Mouse (Mus musculus) left cerebral cortex, adult 11 months (tissue): ENCODE results near the gene Asb5.
A peak's percentile ranks its signal among the peaks of the same experiment; 100 is the strongest.
"Not testable (repeated sequence)": the region's sequence is repeated elsewhere in the genome, so short reads cannot be mapped to it uniquely, and the experiment has no call there.

Experiments used
- DNase-seq: peaks from one replicate; pipeline ENCODE4 v3.0.0; 2022; ENCODE audit warnings: low spot score

Asb5 gene

DNA sequence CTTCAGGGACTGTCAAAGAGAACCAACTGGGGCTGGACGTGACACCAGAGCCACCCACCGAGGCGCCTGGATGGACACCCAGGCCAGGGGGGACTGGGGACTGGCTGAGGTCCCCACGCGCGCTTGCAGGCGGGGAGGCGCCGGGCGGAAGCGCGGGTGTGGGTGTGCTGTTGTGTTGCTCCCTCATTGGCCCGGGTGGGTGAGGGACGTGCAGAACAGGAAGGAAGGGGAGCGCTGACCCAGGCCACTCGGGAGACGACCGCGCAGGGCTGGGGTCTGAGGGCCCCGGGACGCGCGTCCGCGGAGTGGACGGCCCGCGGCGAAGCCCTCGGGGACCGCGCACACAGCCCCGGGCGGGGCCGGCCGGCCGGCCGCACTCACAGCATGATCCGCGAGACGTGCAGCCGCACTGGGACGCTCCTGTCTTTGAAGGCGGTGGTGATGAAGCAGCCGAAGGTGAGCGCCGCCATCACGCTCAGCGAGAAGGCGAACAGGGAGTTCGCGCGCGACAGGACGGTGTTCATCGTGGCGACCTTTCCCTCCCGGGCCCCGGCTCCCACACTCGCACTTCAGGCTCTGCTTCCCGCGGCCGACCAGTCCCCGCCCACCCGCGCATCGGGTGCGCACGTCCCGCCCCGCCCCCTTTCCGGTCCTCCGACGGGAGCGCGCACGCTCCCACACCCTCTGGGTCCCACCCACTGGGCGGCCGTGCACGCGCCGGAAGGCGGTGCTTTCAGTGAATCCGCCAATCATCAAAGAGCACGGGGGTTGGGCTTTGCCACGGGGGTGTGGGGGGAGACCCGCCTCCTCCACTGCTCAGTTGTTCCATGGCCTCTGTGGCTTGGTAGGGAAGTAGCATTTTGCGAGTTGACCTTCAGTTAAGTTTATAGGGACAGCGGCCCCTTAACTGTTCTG, at the start of gene Asb5, which contains the start of gene Spcs3:
TSS of gene Asb5 (plus strand) at position 199 of the 915 bp plus-strand sequence.
TSS of gene Spcs3 (minus strand) at position 617 of the 915 bp plus-strand sequence.
- peak; percentile 91 for DNase-seq

DNA sequence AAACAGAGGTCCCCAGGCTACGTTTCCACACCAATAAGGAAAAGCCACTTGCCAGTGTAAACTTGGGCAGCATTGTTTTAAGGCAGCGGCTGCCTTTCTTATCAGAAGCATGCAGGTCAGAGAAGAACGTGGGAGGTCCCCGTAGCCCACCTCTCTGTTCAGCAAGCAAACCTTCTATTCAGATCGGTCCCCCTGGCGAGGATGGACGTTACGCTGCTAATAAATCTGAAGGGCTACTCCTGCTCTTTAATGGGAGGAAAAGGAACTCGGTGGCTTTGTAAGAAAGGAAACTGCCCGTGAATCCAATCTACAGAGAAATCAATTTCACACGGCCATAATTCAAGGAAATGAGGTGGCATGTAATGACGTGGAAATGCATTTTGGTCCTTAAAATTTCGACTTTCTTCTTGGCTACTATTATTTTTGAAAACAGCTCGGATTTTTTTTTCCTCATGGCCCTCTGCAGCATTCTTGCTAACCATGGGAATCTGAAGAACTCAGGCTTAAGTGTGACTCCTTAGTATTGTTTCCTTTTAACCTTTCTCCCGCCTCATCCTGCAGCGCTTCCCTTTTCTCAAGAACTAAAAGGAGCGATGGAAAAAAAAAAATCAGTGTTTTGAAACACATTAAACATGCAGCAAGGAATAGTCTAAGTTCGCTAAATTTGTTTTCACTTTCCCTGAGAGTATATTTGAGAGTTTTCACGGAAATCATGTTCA, 42.7 kb upstream of the Asb5 start:
- no peak for DNase-seq

DNA sequence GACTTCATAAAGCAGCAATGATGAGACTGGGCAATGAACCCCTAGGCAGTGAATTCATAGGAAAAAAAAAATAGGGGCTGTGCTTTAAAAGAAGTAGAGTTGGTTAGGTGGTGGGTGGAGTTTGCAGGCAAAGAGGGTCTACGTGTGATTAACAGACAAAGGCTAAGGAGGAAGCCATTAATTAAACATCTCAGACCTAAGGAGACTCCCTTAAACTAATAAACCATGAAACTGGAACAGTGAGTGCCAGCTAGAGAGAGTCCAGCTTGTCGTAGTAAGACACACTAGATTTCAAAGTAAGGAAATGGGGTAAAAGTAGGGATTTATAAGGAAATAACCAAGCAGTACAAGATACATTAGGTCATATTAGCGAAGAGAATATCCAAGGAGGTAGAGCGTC, 40.9 kb upstream of the Asb5 start:
- no peak for DNase-seq

DNA sequence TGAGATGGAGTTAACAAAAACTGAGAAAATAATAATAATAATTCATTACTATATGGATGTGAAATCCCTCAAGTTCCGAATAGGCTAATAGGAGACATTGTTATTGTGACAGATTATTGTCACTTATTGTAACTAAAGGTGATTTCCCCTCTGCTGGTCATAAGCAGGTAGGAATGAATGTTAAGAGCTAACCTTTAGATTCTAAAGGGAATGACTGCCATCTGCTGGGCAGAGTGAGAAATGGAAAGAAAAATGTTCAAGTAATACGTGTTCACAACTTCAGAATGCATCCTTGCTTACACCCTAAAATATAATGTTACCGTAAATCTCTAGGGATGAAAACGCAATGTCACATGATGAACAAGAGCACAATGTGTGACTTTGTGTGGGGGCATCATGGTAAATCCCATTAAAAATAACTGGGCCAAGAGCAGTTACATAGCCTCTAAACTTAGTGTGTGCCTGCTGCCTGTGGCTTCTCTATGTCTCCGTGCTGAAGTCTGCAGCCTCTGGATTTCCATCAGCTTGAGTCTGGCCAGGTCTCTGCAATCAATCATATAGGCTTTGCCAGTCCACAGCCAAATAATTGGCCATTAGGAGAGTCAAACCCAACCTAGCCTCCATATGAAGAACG, 38.2 kb upstream of the Asb5 start:
- DNase-seq, result no peak

DNA sequence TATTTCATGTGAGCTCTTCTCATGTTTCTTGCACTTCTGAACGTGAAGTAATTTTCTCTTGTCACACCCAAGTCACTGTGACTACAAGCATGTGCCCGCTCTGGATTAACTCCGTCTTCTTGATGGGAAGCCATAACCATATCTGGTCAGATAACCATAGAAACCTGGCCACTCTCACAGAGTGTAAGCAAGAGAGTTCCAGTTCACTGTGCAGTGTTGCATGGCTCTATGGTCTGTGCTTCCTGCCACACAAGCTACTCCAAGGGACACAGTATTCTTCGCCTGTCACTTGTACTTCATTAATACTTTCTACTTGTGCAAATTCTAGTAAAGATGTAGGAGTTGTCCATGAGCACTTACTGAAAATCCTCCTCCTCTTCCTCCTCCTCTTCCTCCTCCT, 37.4 kb upstream of the Asb5 start:
- no peak for DNase-seq

DNA sequence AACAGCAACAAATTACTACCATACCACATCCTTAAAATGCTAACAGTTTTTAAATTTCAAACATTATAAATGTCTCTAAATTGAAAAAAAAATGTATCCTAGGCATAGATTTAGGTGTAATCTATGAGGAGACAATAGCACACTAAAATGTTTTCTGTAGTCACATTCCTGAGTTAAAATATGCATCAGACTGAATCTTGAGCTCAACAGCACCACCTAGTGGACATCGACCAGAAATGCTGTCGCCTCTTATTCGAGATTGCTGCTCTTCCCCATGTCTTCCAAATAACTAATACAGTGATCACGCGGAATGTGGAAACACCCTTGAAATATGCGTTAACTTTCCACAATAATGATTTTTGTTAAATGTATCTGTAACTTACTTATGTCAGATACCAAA, 36.3 kb upstream of the Asb5 start:
- DNase-seq, result no peak

DNA sequence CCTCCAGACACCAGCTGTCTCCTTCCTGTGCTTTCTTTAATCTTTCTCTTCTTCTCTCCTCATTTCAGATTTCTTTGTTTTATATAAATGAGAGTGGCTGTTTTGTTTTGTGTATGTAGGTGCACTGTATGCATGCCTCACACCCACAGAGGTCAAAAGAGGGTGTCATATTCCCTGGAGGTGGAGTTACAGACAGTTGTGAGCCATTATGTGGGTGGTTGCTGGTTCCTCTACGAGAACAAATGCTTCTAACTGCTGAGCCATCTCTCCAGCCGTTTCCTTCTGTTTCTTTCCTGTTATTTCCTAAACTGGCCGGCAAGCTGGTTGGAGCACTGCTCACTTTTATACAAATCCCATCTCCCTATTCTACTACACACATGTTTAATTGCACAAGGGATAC, 35.5 kb upstream of the Asb5 start:
- no peak for DNase-seq

DNA sequence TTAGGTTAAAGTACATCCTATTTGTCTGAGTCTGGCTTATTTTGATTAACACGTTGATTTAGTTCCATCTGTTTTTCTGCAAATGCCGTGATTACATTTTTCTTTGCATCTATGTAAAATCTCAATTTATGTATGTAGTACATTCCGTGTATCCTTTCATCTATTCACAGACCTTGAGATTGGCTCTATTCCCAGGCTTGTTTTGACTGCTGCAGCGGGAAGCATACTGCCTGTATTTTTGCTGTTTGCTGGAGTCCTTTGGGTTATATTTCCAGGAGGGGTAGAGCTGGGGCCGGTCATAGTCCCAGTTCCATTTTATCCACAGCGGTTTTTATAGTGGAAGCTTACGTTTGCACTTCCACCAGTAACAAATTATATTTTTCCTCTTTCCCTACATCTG, 26.3 kb upstream of the Asb5 start:
- DNase-seq, result no peak

DNA sequence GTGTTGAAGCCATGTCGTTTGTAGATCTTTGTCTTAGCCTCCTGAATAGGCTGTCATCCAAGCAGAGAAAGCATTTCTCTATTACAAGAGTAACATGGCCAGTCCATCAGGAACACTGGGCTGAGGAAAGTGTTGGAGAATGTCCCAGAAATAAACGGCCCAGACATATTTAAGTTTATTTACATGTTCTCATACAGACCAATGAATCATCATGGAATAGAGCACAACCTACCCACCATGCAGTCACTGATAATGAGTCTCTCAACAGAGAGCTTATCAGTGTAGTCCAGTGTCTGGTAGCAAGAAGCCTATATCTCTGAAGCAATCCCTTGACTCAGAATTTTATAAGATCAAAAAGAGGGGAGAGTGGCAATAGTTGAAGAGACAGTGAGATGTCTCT, 24.3 kb upstream of the Asb5 start:
- DNase-seq, result no peak

DNA sequence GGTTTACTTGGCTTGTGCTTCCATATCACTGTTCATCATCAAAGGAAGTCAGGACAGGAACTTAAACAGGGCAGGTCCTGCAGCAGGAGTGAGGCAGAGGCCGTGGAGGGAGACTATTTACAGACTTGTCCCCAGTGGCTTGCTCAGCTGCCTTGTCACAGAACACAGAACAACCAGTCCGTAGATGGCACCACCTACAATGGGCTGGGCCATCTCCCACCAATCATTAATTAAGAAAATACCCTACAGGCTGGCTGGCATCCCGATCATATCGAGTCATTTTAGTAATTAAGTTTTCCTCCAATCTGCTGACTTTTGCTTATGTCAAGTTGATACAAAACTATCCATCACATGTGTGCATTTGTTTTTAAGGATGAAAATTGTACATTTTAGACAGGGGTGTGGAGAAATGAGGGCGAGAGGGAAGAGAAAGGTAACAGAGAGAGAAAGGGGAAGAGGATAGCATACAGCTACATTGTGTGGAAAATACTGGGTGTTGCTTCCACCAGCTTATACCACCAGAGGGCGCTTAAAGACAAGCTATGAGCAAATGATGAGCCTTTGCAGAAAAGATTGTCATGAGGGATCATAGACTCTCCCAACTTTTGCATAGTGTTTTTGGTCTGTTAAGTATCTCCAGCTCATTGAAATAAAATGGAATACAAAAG, 21.8 kb upstream of the Asb5 start:
- peak; percentile 84 for DNase-seq

DNA sequence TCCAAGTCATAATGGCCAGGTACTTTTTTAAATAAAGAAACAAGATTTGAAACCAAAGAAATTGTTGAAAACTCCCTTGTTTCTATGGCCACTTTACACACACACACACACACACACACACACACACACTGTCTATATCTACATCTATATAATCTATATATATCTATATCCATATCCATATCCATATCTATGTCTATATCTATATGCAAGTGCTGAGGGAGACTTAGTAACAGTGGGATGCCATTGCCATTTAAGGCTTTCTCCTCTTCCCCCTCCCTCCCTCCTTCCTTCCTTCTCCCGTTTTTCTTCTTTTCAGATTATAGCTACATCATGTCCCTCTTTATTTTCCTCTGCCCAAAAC, 21.3 kb upstream of the Asb5 start:
- DNase-seq, result no peak

DNA sequence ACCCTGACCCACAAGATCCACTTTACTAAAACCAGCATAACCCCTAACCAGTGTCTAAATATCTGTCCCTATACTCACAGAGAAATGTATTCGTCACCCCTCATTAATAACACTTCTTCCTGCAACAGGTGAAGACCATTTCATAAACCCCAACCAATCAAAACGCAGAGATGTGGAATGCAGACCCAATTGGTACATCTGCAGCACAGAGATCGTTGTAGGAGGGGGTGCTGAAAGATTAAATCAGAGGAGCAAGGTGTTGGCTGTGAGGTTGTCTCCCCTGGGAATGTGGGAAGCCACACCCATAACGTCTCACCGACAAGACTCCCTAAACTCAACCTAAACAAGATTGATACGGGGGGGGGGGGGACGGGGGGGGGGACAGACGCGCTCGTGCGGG, 20.6 kb upstream of the Asb5 start:
- DNase-seq, result peak; percentile 34

DNA sequence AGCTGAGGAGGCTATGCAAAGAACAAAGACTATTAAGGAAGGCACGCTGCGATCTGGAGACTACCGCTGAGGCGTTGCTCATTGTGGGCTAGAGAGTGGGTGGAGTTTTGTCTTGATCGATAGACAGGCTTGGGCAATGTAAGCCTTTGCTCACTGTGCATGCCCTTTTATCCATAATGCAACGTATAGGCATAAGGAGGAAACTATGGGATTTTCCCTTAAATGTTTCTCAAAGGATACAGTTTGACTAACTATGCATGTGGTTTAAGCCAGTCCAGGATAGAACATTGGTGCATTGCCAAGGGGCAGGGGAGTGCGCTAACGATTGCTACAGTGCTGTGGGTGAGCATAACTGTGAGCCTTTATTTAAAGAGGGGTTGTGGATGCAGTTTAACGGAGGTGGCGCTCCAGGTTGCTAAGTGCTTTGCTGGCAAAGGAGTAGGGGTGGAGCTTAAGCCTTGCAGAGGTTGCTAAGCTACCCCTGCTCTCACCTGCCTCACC, 20.1 kb upstream of the Asb5 start:
- peak; percentile 51 for DNase-seq

DNA sequence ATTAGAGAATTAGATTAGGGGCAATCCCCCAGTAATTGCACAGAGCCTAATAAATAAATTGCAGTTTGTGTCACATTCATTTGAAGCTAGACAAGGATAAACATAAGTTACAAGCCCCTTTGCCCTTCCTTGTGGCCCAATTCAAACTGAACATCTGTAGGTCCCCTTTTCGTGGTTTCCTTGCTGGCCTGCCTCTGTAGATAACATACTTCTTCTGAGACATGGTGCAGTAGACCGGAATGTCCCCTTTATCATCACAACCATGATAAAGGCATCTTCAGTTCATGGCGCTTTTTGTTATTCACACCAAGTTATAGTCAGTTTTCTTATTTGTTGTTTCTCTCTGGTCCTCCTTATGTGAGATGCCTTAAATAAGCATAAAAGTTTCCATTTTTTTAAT, 17.6 kb upstream of the Asb5 start:
- no peak for DNase-seq

DNA sequence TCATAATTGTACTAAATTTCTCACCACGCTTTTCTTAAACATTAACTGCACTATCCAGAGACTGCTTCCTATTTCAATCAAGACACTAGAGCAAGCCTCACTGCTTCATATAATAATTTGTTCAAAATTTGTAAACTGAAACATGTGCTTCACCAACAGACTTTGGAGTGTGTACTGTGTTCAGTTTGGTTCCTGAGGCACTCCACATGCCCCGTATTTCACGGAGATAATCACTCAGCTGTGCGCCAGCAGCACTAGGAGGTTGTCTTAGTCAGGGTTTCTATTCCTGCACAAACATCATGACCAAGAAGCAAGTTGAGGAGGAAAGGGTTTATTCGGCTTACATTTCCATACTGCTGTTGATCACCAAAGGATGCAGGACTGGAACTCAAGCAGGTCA, 17.2 kb upstream of the Asb5 start:
- not testable (repeated sequence) for DNase-seq

DNA sequence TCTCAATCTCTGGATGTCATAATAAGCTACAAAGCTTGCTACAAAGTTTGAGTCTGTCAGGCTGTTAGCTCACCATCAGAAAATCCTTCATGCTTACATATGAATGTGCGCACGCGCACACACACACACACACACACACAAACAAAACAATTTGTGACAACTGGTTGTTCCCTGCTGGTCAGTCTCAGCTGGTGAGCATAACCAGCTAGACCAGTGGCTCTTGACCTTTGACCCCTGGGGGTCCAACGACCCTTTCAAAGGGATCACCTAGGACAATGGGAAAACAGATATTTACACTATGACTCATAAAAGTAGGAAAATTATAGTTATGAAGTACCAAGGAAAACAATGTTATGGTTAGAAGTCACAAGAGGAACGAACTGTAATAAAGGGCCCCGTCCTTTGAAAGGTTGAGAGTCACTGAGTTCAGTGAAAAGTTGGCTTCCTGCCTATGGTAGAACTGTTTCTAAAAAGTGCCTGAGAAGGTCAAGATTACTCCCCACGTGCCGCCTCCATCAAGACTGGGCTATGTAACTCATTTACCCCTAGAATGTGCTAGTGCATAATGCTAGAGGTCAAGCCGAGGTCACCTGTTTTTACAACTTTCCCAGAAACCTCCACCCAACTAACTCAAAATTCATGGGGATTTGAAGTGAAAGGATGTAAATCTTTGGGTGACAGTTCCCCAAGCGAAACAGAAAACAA, 10.5 kb upstream of the Asb5 start:
- no peak for DNase-seq

DNA sequence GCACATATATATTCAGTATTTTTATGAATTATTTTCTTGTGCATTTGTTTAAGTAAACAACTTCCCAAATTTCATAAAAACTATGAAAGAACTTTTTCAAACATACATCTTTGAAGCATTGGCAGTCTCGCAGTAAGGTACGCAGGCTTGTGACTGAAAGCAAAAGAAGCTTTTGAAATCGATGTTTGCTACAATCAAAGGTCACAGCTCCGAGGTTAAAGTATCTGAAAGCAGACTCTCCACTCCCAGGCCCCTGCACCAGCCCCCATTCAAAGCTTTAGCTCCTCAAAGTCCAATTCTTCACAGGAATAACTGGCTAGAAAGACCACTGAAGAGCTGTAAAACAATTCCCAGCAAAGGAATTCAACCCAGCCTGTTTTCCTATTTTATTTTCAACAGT, 8.9 kb upstream of the Asb5 start:
- DNase-seq, result no peak

DNA sequence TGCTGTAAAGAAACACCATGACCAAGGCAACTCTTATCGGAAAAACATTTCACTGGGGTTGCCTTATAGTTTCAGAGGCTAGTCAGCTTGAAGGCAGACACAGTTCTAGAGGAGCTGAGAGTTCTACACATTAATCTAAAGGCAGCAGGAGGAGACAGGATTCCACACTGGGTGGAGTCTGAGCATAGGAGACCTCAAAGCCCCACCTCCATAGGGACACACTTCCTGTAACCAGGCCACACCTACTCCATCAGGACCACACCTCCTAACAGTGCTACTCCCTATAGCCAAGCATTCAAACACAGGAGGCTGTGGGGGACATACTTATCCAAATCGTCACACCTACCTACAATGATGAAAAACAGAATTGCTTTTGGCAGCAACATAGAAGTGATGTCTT, 3.8 kb upstream of the Asb5 start:
- no peak for DNase-seq

DNA sequence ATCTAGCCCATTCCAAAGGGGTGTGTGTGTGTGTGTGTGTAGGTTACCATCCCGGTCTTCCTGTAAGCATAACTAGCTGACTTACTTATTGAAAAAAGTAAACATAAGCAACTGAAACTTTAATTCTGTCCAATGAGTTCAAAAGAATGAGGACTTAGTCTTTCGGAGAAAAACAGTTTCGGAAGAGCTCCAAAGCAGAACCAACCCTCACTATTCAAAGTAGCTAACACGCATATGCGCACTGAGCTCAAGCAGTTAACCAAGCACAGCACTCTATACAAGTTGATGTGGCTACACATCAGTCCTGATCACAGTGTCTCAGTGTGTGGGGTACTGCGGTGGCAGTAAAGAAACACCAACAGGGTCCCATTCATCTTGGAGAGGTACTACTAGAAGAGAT, 2.7 kb upstream of the Asb5 start:
- no peak for DNase-seq

DNA sequence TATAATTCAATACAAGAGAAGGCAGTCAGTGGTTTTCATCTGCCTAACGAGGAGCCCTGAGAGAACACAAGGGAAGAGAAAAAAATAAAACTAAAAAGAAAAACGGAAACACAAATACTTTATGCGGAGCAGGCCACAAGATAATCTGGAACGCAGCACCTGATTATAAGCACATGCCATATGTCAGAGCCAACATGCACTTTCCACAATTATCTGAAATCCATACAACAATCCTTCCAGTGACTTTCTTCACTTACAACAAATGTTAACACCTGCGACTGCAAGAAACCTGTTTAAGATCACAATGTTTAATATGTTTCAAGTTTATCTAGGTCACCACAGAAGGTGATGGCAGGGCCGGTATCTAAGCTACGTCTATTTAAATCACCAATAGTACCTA, 809 bp upstream of the Asb5 start:
- no peak for DNase-seq

DNA sequence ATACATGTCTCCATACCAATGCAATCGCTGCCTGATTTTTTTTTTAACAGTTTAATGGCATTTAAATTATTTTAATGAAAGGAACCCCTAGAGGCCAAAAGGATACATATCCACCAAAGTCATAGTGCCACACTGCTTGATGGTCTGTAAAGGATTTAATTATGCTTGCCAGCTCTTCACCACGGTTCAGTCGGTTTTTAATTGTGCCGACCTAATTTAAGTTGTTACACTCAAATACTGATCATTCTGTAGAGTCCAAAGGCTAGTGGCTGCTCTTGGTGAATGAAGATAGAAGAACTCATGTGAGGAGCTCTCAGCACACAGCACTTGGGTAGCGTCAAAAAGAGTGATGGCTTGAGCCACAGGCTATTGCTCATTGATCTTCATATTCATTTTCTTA, 5.8 kb downstream of the Asb5 start:
- no peak for DNase-seq

DNA sequence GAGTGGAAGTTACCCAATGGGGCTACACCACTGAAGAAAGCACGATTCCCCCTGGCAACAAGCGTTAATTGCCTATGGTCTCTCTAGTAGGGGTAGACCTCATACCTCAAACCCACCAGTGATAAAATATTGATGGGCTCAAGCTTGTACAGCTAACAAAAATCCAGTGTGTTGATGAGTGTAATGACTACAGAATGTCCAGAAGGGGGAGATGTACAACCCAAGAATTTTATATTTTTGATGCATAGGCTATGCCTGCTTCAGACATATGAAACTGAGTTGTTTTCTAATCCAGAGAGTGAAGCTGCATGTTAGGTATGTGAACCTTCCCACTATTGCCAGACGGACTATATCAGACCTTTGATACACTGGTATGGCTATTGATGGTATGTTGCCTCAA, 7.9 kb downstream of the Asb5 start:
- no peak for DNase-seq
